Mouse (Mus musculus) embryo, embryonic 10.5 days (tissue): Measurements from ENCODE around the gene Syn3.

Experiments
- DNase-seq: peaks from one replicate; pipeline ENCODE4 v3.0.0-alpha.2; 2015; ENCODE audit warnings: low spot score

The Syn3 gene

DNA sequence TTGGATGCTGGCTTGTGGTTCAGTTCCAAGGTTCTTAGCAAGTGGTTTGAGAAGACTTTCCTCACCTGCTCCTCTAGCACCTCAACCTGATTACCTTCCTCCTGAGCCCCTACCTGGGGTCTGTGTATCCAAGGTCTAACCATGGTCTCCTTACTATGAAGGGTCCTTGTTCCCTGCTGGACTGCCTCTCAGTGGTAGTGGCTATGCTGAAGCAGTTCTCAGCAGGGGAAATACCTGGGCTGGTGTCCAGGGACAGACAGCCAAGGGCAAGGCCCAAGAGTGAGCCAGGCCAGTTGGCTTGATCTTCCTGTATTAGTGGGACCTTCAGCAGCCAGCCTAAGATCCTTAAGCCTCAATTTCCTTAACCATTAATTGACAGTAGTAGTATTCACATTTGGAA is 294.8 kb downstream of the Syn3 start:
- no peak for DNase-seq

DNA sequence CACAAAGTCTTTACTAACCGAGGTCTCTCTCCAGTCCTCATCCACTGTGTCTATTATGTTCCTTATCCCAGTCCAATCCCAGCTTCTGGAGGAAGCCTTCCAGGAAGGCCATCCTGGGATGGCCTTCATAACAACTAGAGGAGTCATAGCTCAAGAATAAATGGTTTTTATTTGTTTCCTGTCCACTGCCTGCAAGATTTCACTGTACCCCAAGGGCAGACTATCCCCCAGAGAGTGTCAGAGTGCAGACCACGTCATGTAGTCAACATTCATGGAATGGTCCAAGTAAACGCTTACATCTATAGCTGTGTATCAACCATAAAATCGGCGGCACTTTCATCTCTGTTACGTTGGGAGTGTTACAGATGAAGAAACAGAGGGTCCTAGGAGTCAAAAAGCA is 295.5 kb downstream of the Syn3 start:
- DNase-seq, result no peak

DNA sequence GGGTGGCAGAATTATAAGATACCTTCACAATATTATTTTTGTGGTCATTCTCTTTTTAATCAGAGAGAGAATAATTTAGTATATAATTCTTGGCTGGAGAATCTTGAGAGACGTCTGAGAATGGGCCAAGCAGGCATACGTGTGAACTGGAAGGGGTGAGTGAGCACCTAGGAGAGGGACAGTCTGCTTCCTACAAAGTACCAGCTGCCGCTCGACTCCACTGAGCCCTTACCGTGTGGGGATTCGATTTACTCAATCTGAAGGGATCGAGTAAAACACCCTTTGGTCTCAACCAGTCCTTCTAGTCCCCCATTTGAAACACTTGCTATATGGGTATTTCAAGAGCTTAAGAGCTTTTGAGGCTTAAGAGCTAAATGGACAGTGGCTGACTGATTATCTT is 296.9 kb downstream of the Syn3 start:
- DNase-seq, result no peak

DNA sequence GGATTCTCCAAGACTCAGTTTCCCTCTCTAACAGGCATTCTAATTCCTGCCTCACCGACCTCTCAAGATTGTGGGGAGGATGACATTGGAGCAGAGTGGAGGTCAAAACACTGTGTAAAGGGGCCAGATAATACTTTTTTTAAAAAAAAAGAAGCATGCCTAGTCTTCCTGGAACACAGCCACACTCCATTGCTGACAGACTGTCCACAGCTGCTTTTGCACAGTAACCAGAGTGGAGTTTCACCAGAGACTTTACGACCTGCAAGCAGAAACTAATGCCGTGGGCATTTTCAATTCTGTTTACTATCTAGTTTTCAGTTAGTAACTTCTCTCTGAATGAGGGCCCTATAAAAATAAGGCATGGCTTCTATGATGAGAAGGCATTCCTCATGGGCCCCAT is 297.7 kb downstream of the Syn3 start:
- DNase-seq, result no peak

DNA sequence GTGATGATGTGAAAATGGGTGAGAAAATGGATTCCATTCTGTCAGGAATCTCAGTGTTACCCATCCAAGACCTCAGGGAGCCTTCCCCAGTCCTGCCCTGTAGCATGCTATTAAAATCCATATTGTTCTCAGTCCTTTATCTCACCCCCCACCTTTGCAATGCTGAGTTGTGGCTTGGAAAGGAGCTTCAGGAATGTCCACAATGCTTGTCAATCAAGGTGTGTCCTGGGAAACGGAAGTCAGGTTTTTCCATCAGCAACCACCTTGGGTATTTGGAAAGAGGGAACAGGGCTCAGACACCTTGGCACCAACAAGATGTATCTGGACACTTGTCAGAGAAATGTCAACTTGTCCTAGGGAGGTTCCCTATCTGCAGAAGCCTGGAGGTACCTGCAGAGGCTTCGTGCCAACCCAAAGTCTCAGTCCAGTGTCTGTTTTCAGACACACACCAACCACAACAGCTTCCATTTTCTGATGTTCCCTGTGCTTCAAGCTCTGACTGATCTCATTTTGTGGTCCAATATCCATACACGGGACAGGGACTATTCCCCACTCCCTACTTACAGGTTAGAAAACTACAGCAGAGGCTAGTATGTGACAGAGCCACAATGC is 302.2 kb downstream of the Syn3 start:
- no peak for DNase-seq

DNA sequence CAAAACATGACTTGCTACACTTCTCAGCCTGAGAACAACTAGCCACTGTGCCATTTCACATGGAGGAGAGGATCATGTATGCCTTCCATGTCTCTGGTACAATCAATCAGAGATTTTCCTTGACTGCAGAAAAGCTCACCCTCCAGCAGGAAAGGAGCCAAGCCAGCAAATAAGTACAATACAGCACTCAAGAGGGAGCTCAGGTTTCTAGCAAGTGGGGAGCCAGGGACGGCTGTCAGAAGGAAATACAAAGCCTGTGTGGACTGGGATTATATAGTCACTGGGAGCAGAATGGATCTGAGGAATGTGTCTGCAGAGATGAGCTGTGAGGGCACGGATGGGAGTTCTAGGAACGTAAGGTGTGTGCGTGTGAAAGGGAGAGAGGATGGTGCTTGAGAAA is 304.0 kb downstream of the Syn3 start:
- no peak for DNase-seq

DNA sequence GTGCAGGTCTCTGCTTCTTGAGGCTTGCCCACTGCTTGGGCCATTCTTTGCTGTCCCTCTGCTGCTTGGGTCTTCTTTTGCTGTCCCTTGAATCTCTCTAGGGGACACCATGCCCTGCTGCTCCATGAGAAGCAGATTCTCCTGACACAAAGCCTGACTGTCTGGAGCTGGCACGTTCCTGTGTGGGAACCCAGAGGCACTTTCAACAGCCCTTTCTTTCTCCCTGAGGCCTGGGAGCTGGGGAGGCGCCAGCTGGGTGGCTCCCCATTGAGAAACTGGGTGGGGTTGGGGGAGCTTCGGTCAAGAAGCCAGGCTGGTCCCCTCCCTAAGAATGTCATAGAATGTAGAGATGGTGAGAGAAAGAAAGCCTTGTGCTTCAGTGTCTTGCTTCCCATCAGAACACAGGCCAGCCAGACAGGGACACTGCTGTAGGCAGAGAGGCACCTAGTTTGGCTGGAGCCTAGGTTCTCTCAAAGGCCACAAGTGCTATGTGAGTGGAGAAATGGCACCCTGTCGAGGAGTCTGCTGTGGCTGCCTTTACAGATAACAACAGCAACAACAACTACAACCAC is 304.7 kb downstream of the Syn3 start:
- DNase-seq, result no peak

DNA sequence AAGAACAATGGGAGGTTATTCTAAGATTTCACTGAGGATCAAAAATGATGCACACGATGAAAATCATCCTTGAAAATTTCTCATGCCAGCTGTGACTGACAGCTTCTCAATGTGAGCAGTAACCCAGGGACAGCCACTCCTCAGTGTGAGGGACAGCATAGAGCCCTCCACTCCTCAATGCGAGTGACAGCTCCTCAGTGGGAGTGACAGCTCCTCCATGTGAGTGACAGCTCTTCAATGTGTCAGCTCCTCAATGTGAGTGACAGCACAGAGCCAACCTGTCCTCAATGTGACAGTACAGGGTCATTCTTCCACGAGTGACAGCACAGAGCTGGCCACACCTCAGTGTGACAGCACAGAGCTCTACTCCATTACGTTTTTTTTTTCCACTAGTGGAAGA is 310.1 kb downstream of the Syn3 start:
- no peak for DNase-seq

DNA sequence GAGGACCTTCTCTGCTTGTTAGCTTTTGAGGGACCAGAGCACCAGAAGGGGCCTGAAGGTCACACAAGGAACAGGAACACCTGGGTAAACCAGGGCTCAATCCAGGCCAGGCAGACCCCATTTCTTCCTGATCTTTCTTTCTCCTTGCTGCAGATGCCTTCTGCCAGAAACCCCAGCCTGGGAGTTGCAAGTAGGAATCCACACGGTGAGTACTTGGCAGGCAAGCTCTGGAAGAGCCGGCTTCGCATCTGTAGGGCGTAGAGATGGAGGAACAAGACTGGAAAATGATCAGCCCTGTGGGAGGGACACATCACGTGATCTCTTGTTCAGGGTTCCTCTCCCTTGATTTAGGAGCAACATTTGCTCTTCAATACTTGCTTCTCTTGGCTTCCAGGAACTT is 310.8 kb downstream of the Syn3 start:
- no peak for DNase-seq

DNA sequence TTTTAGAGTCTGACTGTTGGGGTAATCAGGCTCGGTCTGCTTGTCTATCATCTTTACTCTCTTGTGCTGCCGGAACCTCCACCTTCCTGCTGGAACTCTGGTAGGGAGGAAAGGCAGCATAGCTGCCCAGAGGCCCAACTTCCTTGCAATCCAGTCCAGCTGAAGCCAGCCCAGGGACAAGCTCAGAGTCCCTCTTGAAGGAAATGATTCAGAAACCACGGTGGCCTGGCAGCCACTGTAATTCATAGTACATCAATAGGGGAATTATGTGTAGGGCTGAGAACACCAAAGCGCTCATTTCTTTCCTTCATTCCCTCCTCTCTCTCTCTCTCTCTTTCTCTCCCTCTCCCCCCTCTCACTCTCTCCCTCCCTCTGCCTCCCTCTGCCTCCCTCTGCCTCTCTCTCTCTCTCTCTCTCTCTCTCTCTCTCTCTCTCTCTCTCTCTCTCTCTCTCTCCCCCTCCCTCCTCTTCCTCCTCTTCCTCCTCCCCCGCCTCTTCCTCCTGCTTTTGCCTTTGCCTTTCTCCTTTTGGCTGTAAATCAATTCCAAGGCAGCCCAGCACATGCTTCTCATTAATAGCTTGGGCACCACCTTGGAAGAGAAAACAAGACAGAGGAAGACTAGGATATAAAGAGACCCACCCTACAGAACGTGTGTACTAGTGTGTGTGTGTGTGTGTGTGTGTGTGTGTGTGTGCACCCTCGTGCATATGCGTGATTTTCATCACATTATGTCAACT is 315.4 kb downstream of the Syn3 start:
- DNase-seq, result peak; percentile 27

DNA sequence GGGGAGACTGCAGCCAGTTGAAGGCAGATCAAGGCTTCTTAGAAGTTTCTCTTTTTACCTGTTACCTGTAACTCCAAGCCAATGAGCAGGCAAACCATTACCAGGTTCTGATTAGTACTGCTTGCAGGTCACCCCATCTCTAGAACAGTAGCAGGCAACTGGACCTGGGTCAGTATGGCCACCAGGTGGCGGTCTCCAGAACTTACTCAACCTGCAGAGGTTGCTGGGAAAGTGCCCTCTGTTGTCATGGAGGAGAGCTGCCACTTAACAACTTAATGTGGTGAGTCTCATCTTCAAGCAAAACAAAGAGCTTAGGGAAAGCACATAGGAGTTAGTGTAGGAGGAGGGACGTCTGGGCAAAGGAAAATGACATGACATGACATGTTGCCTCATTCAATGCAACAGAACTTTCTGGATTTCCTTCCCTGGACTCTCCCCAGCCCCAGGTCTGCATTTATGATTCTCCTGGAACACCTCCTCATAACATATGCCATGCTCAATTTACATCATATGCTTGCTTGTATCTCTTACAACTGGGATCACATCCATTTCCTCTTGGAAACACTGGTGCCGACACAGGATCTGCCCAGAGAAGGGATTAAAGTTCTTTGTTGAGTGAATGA is 316.4 kb downstream of the Syn3 start:
- peak; percentile 68 for DNase-seq

DNA sequence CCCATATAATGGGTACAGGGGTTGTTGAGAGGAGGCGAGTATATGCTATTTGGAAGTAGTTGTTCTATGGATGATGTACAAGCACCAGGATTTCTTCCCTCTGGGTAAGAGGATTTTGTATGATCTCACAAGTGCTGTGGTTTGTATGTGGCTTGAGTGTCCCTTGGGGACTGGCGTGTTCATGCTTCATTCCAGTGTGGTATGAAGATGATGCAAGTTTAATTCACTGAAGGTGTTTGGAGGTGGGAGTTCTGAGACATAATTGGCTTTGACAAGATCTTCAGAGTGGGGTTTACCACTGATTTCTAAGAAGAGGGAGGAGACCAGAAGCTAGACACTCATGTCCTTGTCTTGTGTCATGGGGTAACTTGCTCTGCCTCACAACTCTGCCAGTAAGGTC is 322.3 kb downstream of the Syn3 start:
- DNase-seq, result no peak

DNA sequence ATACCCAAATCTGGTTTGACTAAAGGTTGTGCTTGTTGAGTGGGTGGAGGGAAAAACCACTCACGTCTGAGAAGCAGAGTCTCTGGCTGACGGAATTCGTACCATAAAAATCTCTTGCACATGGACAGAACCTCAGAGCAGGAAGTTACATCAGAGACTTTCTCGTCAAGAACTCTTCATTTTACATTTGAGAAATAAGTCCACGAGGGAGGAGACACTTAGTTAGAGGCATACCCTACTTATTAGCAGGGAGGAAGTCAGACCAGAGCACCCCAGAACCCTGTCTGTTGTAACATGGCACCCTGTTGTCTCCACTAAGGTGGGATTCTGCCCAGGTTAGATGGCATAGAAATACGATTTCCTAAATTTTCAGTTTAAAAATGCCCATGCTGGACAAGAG is 324.7 kb downstream of the Syn3 start:
- no peak for DNase-seq

DNA sequence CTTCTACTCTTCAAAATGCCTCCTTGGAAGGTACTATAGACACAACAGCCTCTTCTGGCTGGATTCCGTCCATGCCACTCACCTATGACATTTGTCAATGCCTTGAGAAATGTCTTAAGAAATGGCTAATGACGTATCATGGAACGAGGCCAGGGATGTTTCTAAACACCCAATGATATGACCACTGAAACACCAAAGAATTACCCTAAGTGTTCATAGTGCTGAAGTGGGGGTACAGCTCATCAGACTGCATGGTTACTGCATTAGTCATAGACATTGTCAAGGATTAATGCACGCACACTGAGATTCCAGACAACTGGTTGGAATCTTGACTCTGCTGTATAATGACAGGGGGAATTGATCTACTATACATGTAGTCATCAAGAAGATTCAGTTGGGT is 325.4 kb downstream of the Syn3 start:
- no peak for DNase-seq

DNA sequence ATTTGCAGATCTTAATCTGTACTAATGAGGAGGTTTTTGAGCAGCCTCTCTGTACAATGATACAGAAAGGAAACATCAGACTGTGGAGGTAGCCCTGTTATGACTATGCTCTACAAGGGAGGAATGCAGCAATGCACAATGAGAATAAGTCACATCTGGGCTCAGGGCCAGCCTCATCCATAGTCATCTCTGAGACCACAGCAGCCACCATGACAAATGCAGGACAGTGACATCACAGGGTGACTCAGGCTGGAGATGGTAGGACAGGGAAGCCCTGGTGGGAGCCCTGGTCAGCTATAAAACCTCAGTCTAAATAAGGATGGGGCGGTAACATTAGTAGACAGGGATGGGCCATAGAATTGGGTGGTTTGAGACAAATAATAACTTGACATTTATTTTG is 327.4 kb downstream of the Syn3 start:
- no peak for DNase-seq

DNA sequence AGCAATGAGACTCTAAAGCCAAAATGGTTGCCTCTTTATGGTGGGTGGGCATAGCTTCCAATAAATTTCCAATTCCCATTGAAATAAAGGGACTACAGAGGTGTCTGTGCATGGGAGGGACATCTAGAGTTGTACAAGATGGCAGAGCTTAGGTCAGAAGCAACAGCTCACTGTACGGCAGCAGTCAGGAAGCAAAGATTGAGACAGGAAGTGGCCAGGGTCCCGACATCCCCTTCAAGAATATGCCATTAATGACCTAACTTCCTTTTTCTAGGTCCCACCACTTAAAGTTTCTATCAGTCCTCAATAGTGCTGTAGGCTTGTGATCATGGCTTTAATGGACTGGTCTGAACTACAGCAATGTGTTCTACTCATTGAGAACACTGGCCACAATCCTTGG is 330.6 kb downstream of the Syn3 start:
- no peak for DNase-seq

DNA sequence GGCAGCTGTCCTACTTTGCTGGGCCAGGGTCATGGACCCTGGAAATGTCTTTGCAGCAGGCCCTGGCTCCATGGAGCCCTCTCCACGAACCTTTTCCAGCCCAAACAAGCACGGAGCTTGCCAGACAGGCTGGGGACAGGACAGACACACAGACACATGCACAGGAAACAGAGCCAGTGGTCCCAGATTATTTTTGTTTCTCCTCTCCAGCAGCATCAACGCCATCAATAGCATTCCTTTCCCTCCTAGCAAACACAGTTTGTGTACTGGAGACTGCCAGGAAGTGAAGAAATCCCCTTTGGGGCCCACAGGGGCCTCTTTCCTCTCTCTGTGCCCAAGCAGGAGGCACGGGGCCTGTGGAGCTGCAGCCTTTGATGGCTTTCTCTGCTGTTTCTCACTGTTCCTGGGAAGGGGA is 331.8 kb downstream of the Syn3 start:
- DNase-seq, result peak; percentile 36

DNA sequence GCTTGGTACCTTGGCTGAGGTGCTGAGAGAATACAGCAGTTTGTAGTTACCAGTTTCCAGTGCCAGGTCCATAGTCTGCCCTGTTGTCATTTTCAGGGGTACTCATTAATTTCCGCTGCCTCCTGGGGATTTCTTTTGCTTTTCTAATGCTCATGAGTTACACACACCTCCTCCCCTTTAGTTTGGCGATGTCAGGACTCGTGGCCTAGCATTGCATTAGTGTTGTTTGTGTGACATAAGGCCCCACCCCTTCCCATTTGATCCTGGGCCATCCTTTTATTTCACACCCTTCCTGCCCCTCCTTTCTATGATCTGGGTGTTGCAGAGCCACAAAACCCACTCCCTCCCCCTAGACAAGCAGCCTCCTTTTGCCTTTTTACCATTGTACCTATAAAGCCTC is 334.6 kb downstream of the Syn3 start:
- no peak for DNase-seq

DNA sequence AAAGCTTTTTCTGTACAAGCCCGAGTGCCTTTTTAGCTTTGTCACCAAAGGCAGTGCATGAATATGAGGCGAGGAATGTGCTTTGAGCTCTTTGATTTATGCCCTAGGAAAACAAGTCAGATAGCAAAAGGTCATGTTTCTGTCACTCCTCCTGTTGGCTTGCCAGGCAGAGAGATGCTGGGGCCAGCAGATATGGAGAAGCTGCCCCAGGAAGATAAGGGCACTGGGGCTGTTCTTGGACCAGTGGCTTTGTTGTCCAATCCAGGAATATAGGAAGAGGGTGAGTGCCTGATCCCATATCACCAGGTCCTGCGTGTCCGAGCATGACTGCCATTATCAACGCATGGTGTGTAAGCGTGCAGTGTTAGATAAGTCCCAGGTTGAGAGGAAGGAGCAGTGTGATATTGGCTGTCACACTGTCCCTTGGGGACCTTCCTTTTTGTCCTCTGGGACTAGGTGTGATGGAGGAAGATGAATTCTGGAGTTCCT is 336.9 kb downstream of the Syn3 start:
- DNase-seq, result no peak

DNA sequence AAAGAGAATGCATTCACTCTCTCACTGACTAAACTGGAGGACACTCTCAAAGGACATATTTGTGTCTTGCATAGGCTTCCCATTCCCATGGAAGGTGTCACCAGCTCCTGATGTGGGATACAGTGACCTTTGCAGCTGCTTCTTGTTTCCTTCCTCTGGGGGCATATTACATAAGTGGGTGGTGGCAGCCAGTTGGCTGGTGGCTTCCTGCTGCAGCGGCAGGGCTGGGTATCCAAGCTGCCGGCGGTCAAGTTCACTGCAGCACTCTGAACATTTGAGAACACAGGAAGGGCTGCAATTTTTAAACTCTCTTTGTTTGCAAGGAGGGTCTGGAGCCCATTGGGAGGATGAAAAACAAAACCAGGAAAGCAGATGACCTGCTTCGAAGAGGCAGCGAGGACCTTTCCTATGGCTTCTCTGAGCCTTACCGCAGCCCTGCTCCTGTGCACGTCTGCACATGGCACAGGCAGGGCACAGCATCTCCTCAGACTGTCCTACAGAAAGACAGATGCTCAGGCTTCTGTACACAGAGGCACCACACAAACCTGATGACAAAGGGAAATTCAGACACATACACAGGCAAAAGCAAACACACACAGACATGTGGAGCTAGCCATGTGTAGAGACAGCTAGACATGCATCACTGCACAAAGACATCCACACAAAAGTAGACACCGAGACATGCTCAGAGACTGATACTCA is 340.3 kb downstream of the Syn3 start:
- no peak for DNase-seq

DNA sequence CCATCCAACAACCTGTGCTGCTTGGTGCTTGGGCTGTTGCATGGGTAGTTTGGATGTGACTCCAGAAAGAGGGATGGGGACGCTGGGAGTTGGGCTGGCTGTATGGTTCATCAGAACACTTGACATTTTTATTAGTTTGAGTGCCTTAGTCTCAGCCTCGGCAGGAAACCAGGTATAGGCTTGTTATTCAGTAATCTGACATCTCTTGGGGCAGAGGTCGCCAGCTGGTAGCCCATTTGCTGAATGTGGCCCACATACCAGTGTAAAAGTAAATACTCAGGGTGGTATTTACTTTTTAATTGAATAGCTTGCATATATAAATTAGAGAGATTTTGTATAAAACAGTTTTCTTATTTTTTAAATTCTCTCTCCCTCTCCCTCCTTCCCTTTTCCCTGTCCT is 343.4 kb downstream of the Syn3 start:
- no peak for DNase-seq

DNA sequence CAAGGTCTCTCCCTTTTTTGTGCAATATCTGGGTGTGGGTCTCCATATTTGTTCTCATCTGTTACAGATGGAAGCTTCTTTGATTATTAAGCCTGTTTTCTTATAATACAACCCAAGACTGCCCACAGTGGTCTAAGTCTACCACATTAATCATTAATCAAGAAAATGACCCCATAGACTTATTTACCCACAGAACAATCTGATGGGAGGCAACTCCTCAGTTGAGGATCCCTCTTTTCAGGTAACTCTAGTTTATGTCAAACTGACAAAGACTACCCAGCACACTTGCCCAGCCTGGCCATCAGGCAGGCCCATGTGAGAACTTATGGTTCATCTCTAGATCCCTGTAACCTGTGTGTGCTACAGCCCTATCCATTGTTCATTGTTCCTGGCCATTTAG is 345.5 kb downstream of the Syn3 start:
- DNase-seq, result no peak

DNA sequence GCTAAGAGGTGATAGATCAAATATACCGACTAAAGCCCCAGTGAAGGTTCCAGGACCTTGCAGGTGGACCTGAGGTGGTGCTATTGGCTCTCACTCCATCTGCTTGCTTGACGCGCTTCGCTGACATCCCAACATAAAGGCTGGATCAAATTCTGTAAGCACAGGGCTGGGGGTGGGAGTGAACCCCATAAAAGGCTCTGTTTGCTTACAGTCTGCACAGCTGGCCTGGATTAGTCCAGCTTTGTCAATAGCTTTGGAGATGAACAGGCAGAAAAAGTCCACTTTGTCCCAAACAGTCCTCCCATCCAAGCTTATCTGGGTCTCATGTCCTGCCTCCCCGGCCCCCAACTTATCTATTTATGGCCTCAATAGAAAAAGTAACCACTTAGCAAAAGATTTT is 347.3 kb downstream of the Syn3 start:
- DNase-seq, result no peak
